Mouse (Mus musculus) bone marrow, adult 2 months (tissue): ENCODE measurements at regions not wholly inside any gene's neighbourhood (a gene's known extent, or its start where the extent isn't known, plus 50 kb on each side); places are given as distances from the start of the nearest gene placed in this dataset.

Experiments used
- H3K27ac ChIP-seq: fragments of 200-500 bp; 2 replicates; pipeline ENCODE4 v1.5.1; 2012; ENCODE audit warnings: low read depth, mild to moderate bottlenecking, control low read depth, inconsistent platforms, low read length; ENCODE audit not compliant: control insufficient read depth, poor library complexity, insufficient read depth
- H3K4me1 ChIP-seq: fragments of 200-500 bp; 2 replicates; pipeline ENCODE4 v1.6.1; 2011; ENCODE audit warnings: low read length; ENCODE audit not compliant: control insufficient read depth, insufficient read depth
- H3K4me3 ChIP-seq: fragments of 200-500 bp; replicated peaks from 2 replicates; pipeline ENCODE3; 2011; ENCODE audit warnings: mild to moderate bottlenecking, low read depth, low read length, control low read depth; ENCODE audit not compliant: control insufficient read depth
- CTCF ChIP-seq: fragments of 200-500 bp; IDR thresholded peaks from 2 replicates; pipeline ENCODE4 v1.5.1; 2011; ENCODE audit warnings: low read length, control low read depth; ENCODE audit not compliant: control insufficient read depth, insufficient read depth
- POLR2A ChIP-seq: fragments of 200-500 bp; IDR thresholded peaks from 2 replicates; pipeline ENCODE4 v1.6.1; 2011; ENCODE audit warnings: low read depth, mild to moderate bottlenecking, control low read depth, low read length, borderline replicate concordance; ENCODE audit not compliant: control insufficient read depth
- whole genome bisulfite sequencing: fragments of 180-500 bp; shearing (Covaris S2); methylation state at CpG from one replicate; pipeline ENCODE4 v1.1.7; 2018; 5-methylcytosine and 5-hydroxymethylcytosine counted together

- TF ChIP-seq POLR2A = no peak
- TF ChIP-seq CTCF = no peak
- no peak overlapping the region for H3K27ac ChIP-seq
- no peak overlapping the region for H3K4me3 ChIP-seq
- 75% methylated on average over 14 of the region's 14 CpGs for WGBS
- H3K4me1 ChIP-seq = no peaks in the 10 kb centered on the region
Measured at GRCm38 (mm10) chr15:31869673-31870417, 268.2 kb downstream of the Fam173b start.

GRCm38 (mm10) chr15:31875436-31875835, 273.8 kb downstream of the Fam173b start:
- WGBS = 70% methylated on average over 2 of the region's 2 CpGs
- Histone ChIP-seq H3K4me3 (no peak overlapping the region), H3K27ac (no peak overlapping the region), H3K4me1 (no peaks in the 10 kb centered on the region)
- TF ChIP-seq CTCF (no peak), POLR2A (no peak)

GRCm38 (mm10) chr15:31880479-31880878, 278.8 kb downstream of the Fam173b start:
- 88% methylated on average over 9 of the region's 9 CpGs for WGBS
- Histone ChIP-seq H3K27ac (no peak overlapping the region), H3K4me1 (no peaks in the 10 kb centered on the region), H3K4me3 (no peak overlapping the region)
- no peak for TF ChIP-seq POLR2A
- no peak for TF ChIP-seq CTCF

DNA sequence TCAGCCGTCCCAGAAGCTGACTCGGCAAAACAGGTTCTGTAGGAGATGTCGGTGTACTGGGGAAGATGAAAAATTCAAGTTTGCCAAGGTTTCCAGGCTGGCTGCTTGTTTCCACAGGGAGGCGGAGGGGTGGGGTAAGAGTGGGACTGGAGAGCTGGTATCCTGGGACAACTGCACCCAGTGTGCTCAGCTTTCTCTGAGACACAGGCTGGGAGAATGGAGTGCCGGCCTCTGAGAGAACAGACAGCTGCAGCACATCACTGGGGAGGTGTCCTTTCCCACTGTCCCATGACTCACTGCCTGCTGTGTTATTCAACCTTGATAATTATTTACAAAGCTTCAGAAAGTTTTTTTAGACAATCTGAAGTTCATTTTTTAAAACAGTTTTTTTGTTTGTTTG, 280.7 kb downstream of the Fam173b start:
- WGBS = 83% methylated on average over 5 of the region's 5 CpGs
- TF ChIP-seq POLR2A (no peak), CTCF (no peak)
- H3K4me1 ChIP-seq = no peaks in the 10 kb centered on the region
- H3K27ac ChIP-seq = no peak overlapping the region
- H3K4me3 ChIP-seq = no peak overlapping the region

DNA sequence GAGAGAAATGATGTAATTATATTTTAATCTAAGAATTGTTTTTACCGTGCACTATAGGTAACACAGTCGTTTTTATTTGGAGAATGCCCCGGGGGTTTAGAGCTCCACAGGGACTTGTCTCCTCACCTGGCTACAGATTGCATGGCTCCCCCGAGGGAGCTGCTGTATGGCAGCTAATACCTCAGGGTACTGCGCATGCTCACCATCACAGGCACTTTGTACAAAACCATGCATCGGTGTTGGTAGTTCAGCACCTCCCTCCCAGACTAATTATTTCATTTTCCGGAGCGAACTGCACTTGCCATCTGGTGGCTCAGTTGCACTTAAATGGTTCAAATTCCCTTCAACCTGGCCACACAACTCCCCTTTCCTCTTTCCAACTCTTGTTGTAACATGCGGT, 281.9 kb downstream of the Fam173b start:
- TF ChIP-seq CTCF = no peak
- 85% methylated on average over 9 of the region's 9 CpGs for whole genome bisulfite sequencing
- no peak overlapping the region for H3K4me3 ChIP-seq
- no peak overlapping the region for H3K27ac ChIP-seq
- H3K4me1 ChIP-seq = no peaks in the 10 kb centered on the region

DNA sequence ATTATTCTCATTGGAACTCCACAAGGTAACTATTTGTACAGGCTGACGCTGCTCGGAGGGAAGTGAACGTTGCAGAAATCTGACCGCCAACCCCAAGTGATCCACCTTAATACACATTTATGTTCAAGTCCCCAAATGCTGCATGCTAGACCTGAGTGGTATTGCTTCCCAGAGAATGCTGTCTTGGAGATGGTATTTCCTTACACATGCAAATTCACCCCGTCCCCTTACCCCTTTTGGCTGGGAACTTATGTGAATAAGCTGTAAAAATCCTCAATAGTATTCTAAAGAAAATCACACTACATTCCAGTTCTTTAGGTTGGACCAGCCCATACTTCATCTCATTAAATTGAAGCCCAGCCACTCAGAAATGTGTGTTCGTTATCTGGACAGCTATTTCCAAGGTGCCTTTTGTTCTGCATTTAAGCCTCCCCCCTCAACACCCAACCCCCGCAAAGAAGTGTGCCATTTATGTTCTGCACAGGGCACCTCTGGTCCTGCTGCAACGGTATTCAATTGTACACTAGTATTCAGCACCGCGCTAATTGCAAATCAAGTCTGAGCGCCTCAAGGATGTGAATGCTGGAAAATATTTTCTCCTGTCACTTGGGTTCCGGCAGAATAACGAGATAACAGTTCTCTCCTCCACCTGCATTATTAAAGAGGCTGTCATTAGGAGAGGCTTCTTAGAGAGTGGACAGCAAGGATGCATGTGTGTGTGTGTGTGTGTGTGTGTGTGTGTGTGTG, 278.0 kb upstream of the Tas2r119 start:
- H3K4me3 ChIP-seq = no peak overlapping the region
- no peak overlapping the region for H3K27ac ChIP-seq
- no peaks in the 10 kb centered on the region for H3K4me1 ChIP-seq
- no peak for TF ChIP-seq POLR2A
- TF ChIP-seq CTCF = no peak
- 79% methylated on average over 13 of the region's 13 CpGs for WGBS

DNA sequence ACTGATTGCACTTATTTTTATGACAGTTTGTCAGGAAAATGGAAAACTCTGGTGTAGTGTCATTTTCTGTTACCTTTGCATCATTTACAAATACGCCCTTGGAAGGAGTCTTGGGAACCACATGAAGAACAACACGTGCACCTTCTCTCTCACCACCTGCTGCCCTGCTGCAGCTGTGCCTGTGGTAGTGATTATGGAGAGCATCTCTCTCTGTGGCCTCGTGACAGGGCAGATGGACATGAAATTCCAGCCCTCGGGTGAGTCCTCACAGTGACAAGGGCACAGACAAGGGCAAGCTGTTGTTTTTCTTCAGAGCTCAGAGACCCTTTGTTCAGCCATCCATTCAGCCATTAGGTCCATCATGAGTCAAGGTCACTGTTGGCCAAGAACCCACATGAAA, 276.8 kb upstream of the Tas2r119 start:
- no peak overlapping the region for H3K27ac ChIP-seq
- WGBS = 72% methylated on average over 4 of the region's 4 CpGs
- no peaks in the 10 kb centered on the region for H3K4me1 ChIP-seq
- H3K4me3 ChIP-seq = no peak overlapping the region
- TF ChIP-seq CTCF (no peak), POLR2A (no peak)

DNA sequence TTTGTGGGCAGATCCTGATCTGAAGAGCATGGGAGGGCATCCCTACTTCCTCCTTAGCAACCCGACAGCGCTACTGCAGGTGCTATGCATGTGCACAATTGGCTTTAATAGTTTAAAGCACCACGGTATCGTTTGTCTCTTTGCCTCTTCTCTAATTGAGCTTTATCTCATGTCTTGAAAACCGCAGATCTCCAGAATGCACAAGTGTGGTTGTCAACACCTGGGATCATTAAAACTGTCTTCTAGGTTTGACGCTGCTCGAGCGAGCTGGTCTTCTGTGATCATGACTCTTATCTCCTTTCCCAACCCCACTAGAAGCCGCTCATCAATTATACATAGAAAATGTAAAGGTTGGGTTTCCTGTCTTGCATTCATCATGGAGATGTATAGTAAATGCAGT, 268.7 kb upstream of the Tas2r119 start:
- H3K27ac ChIP-seq = no peak overlapping the region
- 79% methylated on average over 9 of the region's 9 CpGs for WGBS
- H3K4me1 ChIP-seq = no peaks in the 10 kb centered on the region
- no peak overlapping the region for H3K4me3 ChIP-seq
- TF ChIP-seq POLR2A (no peak), CTCF (no peak)

- TF ChIP-seq POLR2A (no peak), CTCF (no peak)
- Histone ChIP-seq H3K27ac (no peak overlapping the region), H3K4me3 (no peak overlapping the region), H3K4me1 (no peaks in the 10 kb centered on the region)
- 82% methylated on average over 3 of the region's 3 CpGs for WGBS
Measured at GRCm38 (mm10) chr15:31911978-31912377, 265.1 kb upstream of the Tas2r119 start.
